Mouse (Mus musculus) retina, postnatal 7 days (tissue): ENCODE data around the gene Mast3.

ENCODE experiments used
- DNase-seq: peaks from one replicate; pipeline ENCODE4 v3.0.0-alpha.2; 2012; ENCODE audit warnings: low read depth, low spot score

The Mast3 gene

DNA sequence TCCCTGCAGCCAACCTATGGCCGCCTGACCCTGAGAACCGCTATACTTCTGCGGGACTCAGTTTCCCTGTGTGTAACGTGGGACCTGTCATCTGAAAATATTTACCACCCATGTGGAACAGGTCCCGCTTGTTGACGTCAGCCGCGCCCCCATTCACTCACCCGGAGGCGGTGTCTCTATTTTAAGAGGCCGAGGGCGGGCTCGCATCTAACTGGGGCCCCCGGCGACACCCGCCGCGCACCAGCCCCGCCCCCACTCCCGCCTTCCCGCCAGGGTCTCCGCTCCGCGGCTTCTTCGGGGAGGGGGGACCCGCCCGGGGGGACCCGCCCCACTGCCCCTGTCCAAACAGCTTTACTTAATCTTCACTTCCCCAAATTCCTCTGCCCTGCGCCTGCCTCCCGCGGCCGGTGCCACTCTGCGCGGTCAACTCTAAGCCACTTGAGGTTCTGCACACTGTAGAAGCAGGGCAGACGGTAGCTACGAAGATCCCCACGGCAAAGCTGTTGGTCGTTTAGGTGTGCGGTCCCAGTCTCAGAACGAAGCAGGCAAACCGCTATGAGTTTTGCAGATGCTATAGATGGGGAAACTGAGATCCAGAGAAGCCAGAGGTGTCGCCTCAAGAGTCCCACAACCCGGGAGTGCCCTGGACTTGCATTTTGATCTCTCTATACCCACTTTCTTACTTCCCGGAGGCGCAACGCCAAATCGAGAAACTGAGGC lies 933 bp downstream of the Mast3 start:
- no peak for DNase-seq

DNA sequence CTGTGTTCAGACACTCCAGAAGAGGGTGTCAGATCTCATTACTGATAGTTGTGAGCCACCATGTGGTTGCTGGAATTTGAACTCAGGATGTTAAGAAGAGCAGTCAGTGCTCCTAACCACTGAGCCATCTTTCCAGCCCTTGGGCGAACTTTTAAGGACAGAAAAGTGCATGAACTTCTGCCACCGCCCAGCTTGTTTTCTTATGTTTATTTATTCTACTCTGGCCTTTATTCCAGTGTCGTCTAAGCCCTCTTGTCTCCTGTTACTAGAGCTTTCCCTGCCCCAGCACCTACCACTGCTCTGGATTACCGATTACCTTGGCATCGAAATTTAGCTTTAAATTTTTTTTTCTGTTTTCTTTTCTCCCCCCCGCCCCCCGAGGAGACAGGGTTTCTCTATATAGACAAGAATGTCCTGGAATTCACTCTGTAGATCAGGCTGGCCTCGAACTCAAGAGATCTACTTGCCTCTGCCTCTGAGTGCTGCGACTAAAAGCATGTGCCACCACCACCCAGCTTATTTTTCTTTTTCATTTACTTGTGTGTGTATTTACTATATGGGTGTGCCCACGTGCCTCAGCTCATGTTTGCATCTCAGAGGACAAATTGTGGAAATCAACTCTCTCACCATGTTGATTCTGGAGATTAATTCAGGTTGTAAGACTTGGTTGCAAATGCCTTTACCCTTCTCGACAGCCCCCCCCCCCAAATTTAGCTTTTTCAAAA lies 1.9 kb downstream of the Mast3 start:
- no peak for DNase-seq

DNA sequence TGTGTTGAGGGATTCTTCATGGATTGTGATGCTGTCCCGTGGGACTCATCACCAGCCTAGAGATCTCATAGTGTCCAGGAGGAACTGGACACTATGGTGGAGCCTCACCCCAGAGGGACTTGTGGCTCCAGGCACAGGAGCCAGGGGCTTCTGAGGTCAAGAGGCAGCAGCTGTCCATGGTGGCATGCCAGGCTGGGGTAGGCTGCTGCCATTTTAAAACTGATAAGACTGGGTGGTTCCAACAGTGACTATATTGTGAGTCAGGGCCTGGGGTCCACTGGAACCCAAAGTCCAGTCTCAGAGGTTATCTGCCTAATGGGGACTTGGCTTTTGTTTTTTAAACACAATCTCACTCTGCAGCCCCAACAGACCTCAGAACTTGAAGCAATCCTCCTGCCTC lies 3.0 kb downstream of the Mast3 start:
- no peak for DNase-seq

DNA sequence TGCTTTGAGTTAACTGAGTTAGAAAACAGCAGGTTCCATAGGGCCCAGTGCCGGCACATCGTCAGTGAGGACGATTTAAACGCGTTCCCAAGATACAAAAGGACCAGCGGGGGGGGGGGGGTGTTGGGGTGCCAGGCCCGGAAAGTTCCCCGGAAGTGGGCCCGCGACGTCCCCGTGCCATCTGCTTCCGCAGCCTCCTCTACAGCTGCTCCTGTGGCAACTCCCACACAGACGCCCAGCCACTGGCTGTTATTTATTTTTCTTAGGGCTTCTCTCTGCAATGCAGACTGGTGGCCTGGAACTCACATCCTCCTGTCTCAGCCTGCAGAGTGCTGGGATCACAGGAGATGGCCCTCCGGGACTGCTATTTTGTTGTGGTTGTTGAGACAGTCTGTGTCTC lies 3.7 kb downstream of the Mast3 start:
- no peak for DNase-seq

DNA sequence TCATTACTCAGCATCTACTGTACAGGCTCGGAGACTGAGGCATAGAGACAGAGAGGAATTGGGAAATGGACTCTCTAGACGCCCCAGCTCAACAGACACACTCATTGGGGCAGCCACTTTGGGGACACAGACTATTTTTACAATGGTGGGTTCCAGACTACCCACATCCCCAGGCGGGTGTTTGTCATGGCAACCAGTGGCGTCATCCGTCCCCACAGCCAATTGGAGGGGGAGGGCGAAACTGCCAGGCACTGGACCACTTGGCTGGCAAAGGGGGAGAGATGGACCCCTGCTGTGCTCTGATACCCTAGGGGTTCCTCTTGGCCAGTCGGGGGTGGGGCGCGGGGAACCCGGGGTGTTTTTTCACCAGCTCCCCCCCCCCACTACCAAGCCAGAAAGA lies 4.2 kb downstream of the Mast3 start:
- no peak for DNase-seq

DNA sequence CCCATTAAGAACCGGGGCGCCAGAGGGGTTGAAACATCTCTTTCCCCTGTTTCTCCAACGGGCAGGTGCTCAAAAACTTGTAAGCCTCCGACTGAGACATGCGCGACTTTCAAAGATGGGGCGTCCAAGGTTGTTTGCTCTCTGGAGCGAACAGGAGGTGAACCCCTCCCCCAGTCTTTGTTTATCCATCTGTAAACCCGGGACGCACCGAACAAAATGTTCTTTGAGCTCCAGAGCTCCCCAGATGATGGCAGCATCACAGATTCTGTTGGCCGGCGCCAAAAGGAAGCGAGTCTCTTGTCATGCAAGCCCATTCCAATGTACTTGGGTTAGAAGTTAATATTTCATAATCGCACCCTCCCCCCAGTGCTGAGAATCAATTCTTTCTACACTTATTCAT lies 6.6 kb downstream of the Mast3 start:
- DNase-seq = no peak

DNA sequence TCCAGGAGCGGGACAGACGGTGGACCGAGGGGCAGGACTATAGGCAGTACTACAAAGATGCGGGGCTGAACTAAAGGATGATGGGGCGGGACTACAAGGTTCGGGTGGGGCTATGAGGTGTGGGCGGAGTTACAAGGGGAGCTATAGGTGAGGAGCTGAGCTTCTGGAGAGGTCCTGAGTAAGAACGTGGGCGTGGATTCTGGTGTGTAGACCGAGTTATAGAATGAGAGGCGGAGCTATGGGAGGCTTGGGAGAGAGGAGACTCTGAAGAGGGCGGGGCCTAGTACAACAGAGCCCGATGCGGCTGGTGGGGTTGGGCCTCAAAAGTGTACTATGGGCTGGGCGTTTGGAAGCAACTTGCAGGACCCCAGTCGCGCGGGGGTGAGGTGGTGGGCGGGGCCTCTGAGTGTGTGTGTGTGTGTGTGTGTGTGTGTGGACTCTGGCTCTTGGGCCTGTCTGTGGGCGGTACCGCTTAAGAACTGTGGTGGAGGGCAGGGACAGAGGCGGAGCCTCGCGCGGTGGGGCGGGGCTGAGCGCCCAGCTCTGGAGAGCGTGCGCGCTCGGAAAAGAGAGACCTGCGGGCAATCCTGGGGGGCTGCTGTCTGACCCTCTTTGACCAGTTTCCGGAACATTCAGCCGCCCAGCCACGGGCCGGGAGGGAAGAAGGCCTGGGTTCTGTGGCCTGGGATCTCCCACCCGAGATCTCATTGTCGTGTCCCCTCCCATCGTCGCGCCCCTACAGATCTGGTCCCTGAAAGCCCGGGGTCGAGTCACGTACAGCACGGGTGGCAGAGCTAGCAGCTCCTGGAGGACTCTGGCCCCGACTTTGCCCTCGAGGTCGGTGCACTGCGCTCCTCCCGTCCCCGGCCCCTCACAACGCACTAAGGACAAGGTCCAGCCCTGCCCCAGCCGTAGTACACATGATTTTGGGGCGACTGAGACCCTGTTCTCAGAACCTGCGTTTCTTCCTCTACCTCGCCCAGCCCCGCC lies 7.5 kb downstream of the Mast3 start:
- peak; percentile 75 for DNase-seq

DNA sequence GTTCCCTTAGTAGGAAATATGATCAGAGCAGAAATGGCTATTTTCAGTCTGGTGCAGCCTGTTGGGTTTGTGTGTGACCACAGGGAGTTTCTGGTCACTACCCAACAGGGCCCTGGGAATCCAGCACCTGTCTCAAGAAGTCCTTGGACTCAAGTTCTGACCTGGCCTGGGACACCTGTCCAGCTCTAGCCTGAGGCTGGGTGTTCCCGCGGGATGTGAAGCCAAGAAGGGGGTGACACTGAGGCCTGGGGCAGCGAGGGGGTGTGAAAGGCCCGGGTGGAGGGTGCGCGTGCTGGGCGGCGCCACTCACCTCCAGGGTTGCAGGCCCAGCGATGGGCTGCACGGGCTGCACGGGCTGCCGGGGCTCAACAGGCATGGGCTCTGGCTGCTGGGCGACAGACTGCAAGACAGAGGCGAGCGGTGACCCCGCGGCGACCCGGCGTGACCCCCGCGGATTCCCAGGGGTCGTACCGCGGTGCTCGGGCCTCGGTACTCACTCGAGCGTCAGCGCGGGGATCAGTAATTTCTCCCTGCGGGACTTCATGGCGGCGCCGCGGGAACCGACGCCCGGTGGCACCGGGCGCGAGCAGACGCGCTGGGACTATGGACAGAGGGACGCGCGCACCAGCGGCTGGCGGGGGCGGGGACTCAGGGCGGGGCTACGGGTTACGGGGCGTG lies 8.3 kb downstream of the Mast3 start:
- DNase-seq = no peak

DNA sequence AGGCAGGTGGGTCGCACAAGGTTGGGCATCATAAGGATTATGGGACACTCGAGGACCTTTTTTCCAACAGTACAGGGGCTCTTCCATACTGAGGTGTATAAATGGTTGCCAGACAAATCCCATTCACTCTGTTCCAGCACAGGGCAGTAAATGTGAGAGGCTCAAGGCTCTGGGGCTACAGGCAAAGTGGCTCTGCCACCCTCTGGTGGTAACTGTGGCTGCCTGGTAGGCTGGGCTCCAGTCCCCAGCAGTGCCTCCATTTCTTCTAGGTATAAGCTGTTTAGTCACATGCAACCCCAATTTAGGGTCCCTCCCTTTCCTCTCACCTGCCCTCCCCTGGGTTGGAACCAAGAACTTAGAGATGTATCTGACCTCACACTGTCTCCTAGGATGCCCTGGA lies 9.5 kb downstream of the Mast3 start:
- DNase-seq = no peak

DNA sequence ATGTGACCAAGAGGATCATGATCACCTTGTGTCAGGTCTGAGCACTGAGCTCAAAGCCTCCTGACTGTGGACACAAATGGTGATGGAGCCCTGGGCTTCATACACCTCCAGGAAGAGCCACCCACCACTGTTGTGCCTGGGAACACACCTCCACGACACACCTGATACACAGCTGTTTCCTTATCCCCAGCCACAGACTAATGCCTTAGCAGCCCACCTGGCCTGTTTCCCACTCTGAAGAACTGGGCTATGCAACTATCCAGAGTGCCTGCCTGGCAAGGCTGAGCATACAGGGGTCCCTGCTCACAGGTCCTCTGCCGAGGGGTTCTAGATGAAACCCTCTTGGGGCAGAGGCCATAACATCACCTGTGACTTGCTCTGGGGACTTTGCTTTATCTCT lies 10.6 kb downstream of the Mast3 start:
- DNase-seq = no peak

DNA sequence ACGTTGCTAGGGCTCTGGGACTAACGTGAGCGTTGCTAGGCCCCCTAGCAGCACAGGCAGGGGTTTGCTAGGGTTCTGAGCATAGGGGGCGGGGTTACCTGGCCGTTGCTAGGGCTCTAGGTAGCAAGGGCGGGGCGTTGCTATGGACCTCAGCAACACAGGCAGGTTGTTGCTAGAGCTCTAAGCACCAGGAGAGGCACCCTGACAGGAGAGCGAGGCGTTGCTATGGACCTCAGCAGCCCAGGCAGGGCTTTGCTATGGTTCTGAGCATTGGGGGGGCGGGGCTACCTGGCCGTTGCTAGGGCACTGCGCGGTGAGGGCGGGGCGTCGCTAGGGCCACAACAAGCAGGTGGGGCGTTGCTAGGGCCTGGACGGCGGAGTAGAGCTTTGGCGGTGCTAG lies 12.2 kb downstream of the Mast3 start:
- peak; percentile 81 for DNase-seq

DNA sequence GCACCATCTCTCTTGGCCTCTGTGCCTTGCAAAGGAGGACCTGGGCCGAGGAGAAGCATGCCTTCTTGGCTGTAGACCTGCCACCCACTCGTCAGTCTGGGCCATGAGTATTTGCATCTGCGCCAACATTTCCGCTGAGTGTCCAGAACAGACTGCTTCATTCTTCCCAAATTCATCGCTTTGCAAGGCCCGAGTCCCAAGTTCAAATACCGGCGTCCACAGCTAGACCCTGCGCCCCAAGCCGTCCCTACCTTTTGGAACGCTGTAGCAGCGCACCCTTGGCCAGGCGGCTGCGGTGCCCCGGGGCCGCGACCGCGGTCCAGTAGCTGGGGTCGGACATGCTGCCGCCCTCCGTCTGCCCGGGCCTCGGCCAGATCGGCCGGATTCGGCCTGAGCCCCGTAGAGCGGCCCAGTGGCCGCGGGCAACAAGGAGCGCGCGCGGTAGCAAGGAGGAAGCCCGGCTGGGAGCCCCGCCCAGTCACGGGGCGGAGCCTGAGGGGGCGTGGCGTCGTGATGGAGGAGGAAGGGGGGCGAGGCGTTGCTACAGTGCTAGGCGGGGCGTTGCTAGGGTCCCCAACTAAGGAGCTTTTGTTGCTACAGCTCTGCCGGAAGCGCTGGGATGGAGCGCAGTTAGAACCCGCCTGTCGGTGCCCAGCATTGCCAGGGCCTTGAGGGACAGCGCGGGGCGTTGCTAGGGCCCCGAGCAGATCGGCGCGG lies 12.7 kb downstream of the Mast3 start:
- peak; percentile 97 for DNase-seq

DNA sequence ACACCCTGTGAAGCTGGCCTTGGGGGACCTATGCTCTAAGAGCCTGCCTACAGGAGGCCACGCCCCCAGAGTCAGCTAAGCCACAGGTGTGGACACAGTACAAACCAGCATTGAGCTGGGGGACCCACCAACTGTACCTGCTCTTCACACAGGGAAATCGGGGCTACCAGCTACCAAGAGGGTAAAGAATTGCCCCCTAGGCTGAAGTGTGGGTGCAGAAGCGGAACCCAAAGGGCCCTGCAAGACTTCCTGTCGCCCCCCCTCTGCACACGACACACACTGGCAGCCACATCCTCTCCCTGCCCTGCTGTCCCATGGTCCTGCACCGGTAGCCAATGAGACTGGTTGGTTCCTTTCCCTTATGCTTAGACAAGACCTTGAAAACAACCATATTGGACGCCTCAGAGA lies 13.6 kb downstream of the Mast3 start:
- DNase-seq = no peak

DNA sequence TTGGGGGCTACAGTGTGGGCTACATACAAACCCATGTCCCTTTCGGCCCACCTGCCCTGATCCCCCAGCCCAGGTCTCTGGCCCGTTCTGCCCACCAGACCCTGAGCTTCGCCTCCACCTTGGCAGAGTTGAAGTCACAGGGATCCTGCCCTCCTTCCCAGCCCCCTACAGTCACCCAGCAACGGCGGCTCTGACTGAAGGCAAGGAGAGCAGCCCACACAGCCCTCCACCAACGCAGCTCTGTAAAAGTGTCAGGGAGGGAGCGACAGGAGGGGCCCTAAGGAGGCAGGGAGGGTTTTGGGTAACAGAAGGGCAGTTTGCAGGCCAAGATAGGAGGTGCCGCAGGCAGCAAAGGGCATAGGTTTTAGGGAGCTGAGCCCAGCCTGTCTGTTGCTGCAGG lies 14.0 kb downstream of the Mast3 start:
- DNase-seq = no peak

DNA sequence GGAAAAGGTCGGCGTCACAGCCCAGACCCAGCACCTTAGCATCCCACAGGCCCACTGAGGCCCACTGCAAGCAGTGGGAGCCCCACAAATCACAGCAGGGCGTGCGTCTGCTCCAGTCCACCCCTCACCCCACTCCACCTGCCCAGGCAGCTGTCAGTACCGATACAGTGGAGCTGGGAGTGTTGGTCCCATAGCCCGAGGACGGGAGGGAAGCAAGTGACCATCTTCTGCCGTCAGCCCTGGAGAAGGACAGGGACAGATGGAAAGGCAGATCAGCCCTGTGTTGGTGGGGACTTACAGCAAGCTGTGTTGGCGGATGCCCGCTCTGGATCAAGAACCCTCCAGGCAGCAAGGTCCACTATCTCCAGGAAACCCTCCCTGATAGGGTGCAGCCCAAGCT lies 15.8 kb downstream of the Mast3 start:
- no peak for DNase-seq

DNA sequence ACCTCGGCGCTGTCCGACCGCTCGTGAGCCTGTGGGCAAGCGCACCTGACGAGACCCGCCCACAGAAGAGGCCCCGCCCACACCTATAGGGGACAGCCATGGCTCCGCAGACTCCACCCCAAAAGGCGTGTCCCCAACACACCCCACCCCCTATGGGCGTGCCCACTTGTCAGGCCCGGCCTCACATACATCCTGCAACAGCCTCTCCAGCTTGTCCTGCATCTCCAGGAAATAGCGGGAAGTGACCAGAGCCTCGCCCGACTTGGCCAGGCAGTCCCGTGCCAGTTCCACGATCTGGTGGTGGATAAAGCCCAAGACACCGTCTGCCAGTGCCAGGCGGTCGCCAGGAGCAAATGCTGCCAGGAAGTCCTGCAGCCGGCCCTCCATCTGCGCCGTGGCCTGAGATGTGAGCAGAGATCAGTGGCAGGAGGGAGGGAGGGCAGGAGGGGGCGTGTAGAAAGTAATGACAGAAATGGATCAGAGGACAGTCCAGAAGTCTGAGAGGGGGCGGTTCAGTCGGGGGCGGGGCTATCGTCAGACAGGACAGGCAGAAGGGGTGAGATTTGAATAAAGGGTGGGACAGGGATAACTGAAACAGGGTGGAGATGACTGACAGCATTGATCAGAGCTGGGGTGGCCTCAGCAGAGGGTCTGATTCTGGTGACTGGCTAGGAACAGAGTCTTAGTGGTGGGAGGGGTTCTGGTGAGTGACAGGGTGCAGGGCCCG lies 16.8 kb downstream of the Mast3 start:
- no peak for DNase-seq

DNA sequence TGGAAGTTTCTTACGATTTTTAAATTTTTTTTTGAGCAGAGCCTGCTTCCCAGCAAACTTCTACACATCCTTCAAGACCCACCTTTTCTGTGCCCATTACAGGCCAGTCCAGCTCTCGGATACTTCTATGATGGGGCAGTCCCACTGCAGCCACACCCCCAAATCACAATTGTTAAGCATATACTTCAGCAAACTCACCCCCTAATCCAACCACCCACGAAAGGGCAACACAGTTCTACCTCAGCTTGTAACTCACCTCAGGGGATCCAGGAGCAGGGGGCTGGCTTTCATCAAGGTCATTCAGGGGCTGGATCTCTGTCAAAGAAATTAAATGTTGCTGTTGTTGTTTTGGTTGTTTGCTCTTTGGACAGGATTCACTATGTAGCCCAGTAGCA lies 17.8 kb downstream of the Mast3 start:
- no peak for DNase-seq

DNA sequence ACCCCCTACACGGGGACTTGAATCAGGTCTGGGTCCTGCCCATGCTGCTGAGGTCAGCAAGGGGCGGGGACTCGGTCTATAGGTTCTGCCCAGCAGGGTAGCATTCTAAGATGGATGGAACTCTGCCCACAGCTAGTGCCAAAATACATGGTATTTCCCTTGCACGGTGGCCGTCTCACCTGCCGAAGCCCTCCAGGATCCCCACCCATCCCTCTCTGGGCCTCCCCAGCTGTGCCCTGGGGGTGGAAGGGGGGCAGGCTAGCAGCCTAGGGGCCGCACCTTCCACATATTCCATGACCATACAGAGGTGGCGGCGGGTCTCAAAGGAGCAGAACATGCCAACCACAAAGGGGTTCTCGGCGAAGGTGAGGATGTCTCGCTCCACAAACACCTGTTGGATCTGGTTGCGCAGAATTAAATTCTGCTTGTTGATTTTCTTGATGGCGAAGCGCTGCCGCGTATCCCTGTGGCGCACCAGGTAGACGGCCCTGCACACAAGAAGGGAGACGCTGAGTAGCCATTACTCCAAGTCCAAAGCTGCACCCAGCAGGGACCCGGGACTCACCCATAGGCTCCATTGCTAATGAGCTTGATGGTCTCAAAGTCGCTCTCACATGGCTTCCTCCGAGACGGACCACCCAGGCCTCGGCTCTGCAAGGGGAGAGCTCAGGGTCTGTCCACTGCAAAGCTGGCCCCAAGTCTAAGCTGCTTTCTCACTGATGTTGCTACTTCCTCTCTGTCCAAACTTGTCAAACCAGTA lies 18.4 kb downstream of the Mast3 start:
- DNase-seq = no peak

DNA sequence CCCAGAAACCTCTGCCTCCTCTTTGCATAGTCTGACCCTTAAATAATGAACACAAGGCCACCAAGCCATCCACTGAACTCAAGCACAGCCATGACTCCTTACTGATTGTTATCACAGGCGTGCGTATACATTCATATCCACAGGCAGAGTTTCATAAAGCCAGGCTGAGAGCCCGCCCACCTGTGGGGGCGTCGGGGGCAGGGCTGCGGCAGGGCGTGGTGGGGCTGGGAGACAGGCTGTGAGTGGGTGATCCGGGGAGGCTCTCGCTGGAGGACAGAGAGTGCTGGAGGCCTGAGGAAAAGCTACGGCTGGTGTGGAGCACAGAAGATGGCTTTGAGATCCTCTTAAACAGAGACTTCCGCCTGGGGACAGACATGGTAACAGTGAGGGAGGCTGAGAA lies 24.8 kb downstream of the Mast3 start:
- DNase-seq = no peak
